Mouse (Mus musculus): ENCODE measurements around the gene Brf1.

Gene Brf1

GRCm38 (mm10) chr12:112938873-112939565 is 61.5 kb downstream of the Brf1 start:
- DNase-seq (ENCODE audit: low spot score): no peak

- DNase-seq (ENCODE audit: low spot score): no peak
These were observed 62.1 kb downstream of the Brf1 start for GRCm38 (mm10) chr12:112938366-112938765.

- DNase-seq (ENCODE audit: low spot score): no peak
These were observed 62.6 kb downstream of the Brf1 start for GRCm38 (mm10) chr12:112937906-112938305.

GRCm38 (mm10) chr12:112932647-112933046 is 67.9 kb downstream of the Brf1 start:
- no peak for DNase-seq (ENCODE audit: low spot score)

GRCm38 (mm10) chr12:112929562-112930352 is 70.7 kb downstream of the Brf1 start, which contains the start of gene Jag2:
TSS of gene Jag2 (minus strand) at chr12:112929776.
- DNase-seq (ENCODE audit: low spot score): peak; percentile 78

GRCm38 (mm10) chr12:112928401-112929241 is 71.9 kb downstream of the Brf1 start:
- DNase-seq (ENCODE audit: low spot score): peak; percentile 68

- no peak for DNase-seq (ENCODE audit: low spot score)
These were observed 73.2 kb downstream of the Brf1 start for GRCm38 (mm10) chr12:112927265-112927664.

- no peak for DNase-seq (ENCODE audit: low spot score)
These were observed 74.6 kb downstream of the Brf1 start for GRCm38 (mm10) chr12:112925950-112926349.

- no peak for DNase-seq (ENCODE audit: low spot score)
These were observed 78.0 kb downstream of the Brf1 start for GRCm38 (mm10) chr12:112922541-112922940.

- DNase-seq (ENCODE audit: low spot score): no peak
These were observed 79.0 kb downstream of the Brf1 start for GRCm38 (mm10) chr12:112921518-112921917.

GRCm38 (mm10) chr12:112917906-112918305 is 82.6 kb downstream of the Brf1 start:
- no peak for DNase-seq (ENCODE audit: low spot score)

GRCm38 (mm10) chr12:112917486-112917885 is 83.0 kb downstream of the Brf1 start:
- no peak for DNase-seq (ENCODE audit: low spot score)

- no peak for DNase-seq (ENCODE audit: low spot score)
These were observed 83.7 kb downstream of the Brf1 start for GRCm38 (mm10) chr12:112916698-112917400.

- no peak for DNase-seq (ENCODE audit: low spot score)
These were observed 84.9 kb downstream of the Brf1 start for GRCm38 (mm10) chr12:112915587-112915986.

- no peak for DNase-seq (ENCODE audit: low spot score)
These were observed 86.0 kb downstream of the Brf1 start for GRCm38 (mm10) chr12:112914527-112914926.

- DNase-seq (ENCODE audit: low spot score): no peak
These were observed 87.4 kb downstream of the Brf1 start for GRCm38 (mm10) chr12:112912951-112913745.

- no peak for DNase-seq (ENCODE audit: low spot score)
These were observed 88.8 kb downstream of the Brf1 start for GRCm38 (mm10) chr12:112911701-112912100.
